26 mouse cellular contexts compared by ENCODE assay signal in the genomic region with DNA sequence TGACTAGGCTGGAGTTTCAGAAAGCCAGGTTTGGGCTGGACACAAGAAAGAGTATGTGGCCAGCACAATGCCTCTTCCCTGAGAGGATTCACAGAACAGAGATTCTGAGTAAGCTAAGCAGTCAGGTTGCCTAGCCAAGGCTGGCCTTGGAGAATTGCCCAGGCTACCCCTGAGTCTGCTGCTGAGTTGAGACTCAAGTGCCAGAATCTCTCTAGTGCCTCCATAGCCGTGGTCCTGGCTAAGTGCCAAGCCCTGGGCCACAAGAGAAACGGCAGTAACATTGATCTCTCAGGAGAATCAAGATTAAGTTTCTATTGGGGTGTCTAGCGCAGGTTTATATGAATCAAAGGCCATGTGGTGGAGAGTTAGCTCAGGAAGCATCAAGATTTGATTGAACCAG. TPM values are rescaled to one million over a fixed set of nuclear protein-coding genes. Genes with fewer than 3 reads are reported as not detected.
DNase-seq lines count a peak whose midpoint lies in the region; ATAC-seq lines count a peak whose summit lies in the region.
"Had no signal": no experiment of that assay in that cellular context is flagged by ENCODE, and none has a peak within 500 bp of the region (broad histone marks: within the 10 kb centered on the region; RNA-seq: fewer than 3 reads in every experiment).

No protein-coding gene starts in this region.

- peak; percentile 39 for DNase-seq in left cerebral cortex, postnatal 4 days
- DNase-seq in left cerebral cortex, postnatal 36 days (ENCODE audit: low spot score in 2 of 2), result no peak
- peak; percentile 78 to 79 for DNase-seq in cerebellum, adult 18-20 months
- DNase-seq in cerebellum, adult 9-11 months, result peak; percentile 81
- DNase-seq in heart, postnatal 14 days, result no peak
- DNase-seq in kidney, adult 8-10 months, result no peak
- DNase-seq: B cell, adult 2 months; embryo, embryonic 11 days; gastrocnemius, adult 2 months; gastrocnemius, postnatal 36 days; heart, adult 18-20 months; heart, postnatal 4 days; kidney, postnatal 36 days; lung, adult 18-20 months; lung, postnatal 14 days; right cerebral cortex, postnatal 4 days; thymus, adult 18-20 months; thymus, postnatal 25 days had no signal

- 0 out of 2 replicates have a peak, but pooled peaks have one; percentile 28 for ATAC-seq in megakaryocyte-erythroid progenitor cell, adult 5-6 weeks (replicated peaks; ENCODE audit: low FRiP score, low TSS enrichment, poor library complexity, severe bottlenecking)
- ATAC-seq: forebrain, embryonic 14.5 days; intestine, embryonic 16.5 days; liver, embryonic 12.5 days; midbrain, embryonic 15.5 days had no signal

- intact Hi-C loops in left cerebral cortex, postnatal 4 days (cut with DNase I), result no loop called here
- intact Hi-C loops in left cerebral cortex, postnatal 36 days (cut with DNase I), result no loop called here
- intact Hi-C loops in heart, postnatal 14 days (cut with DNase I), result no loop called here

RNA-seq across cellular contexts. Expression of gene Cdipt, which starts 10.1 kb away (rescaled TPM):
- 100 to 1,000 TPM in 1 of 2 experiments, 10 to 100 TPM in 1; 92.7 to 104 TPM for total RNA-seq in left cerebral cortex, postnatal 4 days (2021)
- 100 to 1,000 TPM; 182 to 199 TPM for total RNA-seq in left cerebral cortex, postnatal 36 days (2021)
- 61.3 and 70.2 TPM in 2 replicates for total RNA-seq in megakaryocyte-erythroid progenitor cell, adult 5-6 weeks (2014; fragmentation: Nextera tagmentation)
- total RNA-seq in megakaryocyte-erythroid progenitor cell, adult 5-6 weeks (2017), result 31.8 and 49.8 TPM in 2 replicates
- 10 to 100 TPM; 63.3 to 66.1 TPM for total RNA-seq in heart, postnatal 14 days (2021)

RNA-seq across cellular contexts. Expression of gene Cdiptos, which starts 10.3 kb away (rescaled TPM):
- total RNA-seq in left cerebral cortex, postnatal 4 days (2021), result not detected
- total RNA-seq in left cerebral cortex, postnatal 36 days (2021), result not detected
- not detected in 2 replicates for total RNA-seq in megakaryocyte-erythroid progenitor cell, adult 5-6 weeks (2014; fragmentation: Nextera tagmentation)
- 0.23 TPM in 1 of 2 replicates, not detected in the other for total RNA-seq in megakaryocyte-erythroid progenitor cell, adult 5-6 weeks (2017)
- under 1 TPM; 0.45 to 0.59 TPM for total RNA-seq in heart, postnatal 14 days (2021)
- total RNA-seq: layer of hippocampus, adult 2 months; left cerebral cortex, postnatal 25 days had no signal

RNA-seq across cellular contexts. Expression of gene Sez6l2, which starts 15.2 kb away (rescaled TPM):
- total RNA-seq in left cerebral cortex, postnatal 4 days (2021), result 100 to 1,000 TPM; 214 to 235 TPM
- 100 to 1,000 TPM; 413 to 414 TPM for total RNA-seq in left cerebral cortex, postnatal 36 days (2021)
- 3.2 and 4.4 TPM in 2 replicates for total RNA-seq in megakaryocyte-erythroid progenitor cell, adult 5-6 weeks (2014; fragmentation: Nextera tagmentation)
- total RNA-seq in megakaryocyte-erythroid progenitor cell, adult 5-6 weeks (2017), result 0.76 TPM in 1 of 2 replicates, not detected in the other
- total RNA-seq in heart, postnatal 14 days (2021), result 10 to 100 TPM; 14.2 to 17.2 TPM

RNA-seq across cellular contexts. Expression of gene Asphd1, which starts 16.2 kb away (rescaled TPM):
- 10 to 100 TPM; 26.5 to 31.9 TPM for total RNA-seq in left cerebral cortex, postnatal 4 days (2021)
- total RNA-seq in left cerebral cortex, postnatal 36 days (2021), result 10 to 100 TPM; 47.2 to 53.0 TPM
- total RNA-seq in megakaryocyte-erythroid progenitor cell, adult 5-6 weeks (2014; fragmentation: Nextera tagmentation), result not detected in 2 replicates
- not detected in 2 replicates for total RNA-seq in megakaryocyte-erythroid progenitor cell, adult 5-6 weeks (2017)
- under 1 TPM in 1 of 2 experiments, not detected in 1; 0.60 TPM for total RNA-seq in heart, postnatal 14 days (2021)
- total RNA-seq: gastrocnemius, adult 2 months; gastrocnemius, postnatal 36 days; heart, adult 18-20 months; neutrophil, adult 5-6 weeks had no signal

RNA-seq across cellular contexts. Expression of gene Kctd13, which starts 36.9 kb away (rescaled TPM):
- 100 to 1,000 TPM; 151 to 167 TPM for total RNA-seq in left cerebral cortex, postnatal 4 days (2021)
- 100 to 1,000 TPM; 149 to 167 TPM for total RNA-seq in left cerebral cortex, postnatal 36 days (2021)
- 14.0 and 18.6 TPM in 2 replicates for total RNA-seq in megakaryocyte-erythroid progenitor cell, adult 5-6 weeks (2014; fragmentation: Nextera tagmentation)
- total RNA-seq in megakaryocyte-erythroid progenitor cell, adult 5-6 weeks (2017), result 9.0 and 22.1 TPM in 2 replicates
- 1 to 10 TPM; 6.9 to 7.6 TPM for total RNA-seq in heart, postnatal 14 days (2021)

Comparison
In these comparisons a context has a peak if more than half of its experiments do, and no peak if none do; other contexts are left out.
1. DNase-seq: peak in left cerebral cortex, postnatal 4 days (single experiment), cerebellum, adult 18-20 months (2 of 2) and cerebellum, adult 9-11 months (single experiment); none in left cerebral cortex, postnatal 36 days (0 of 2), heart, postnatal 14 days (0 of 2) and kidney, adult 8-10 months (0 of 2).
2. RNA of gene Sez6l2, which starts 15.2 kb away (total RNA-seq): 413 to 414 TPM in left cerebral cortex, postnatal 36 days and 214 to 235 TPM in left cerebral cortex, postnatal 4 days; 14.2 to 17.2 TPM in heart, postnatal 14 days and 0.76 to 4.4 TPM in megakaryocyte-erythroid progenitor cell, adult 5-6 weeks; every median in the first group is over 10 times any median in the second.